Mouse (Mus musculus): ENCODE measurements at regions not wholly inside any gene's neighbourhood (a gene's known extent, or its start where the extent isn't known, plus 50 kb on each side); places are given as distances from the start of the nearest gene placed in this dataset.
"Not testable (repeated sequence)": the region's sequence is repeated elsewhere in the genome, so short reads cannot be mapped to it uniquely, and the experiment has no call there.

DNA sequence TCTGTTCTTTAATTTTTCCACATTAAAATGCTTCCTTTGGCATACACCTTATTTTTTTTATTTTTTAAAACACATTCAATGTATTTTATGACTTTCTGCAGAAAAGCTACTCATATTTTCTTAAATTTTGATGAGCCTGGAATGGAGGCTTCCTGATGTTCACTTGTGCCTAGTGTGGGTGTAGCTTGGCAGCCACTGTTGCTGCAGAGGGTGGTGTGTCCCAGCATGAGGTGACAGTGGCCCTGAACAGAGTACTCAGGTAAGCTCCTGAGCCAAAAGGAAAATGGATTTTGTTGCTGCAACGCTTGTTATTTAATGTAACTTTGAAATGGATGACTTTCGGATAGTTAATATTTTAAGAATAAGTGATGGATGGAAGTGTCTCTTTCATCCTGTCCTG, 170.6 kb downstream of the Eipr1 start:
- DNase-seq (ENCODE audit: low read depth, low spot score) = no peak

DNA sequence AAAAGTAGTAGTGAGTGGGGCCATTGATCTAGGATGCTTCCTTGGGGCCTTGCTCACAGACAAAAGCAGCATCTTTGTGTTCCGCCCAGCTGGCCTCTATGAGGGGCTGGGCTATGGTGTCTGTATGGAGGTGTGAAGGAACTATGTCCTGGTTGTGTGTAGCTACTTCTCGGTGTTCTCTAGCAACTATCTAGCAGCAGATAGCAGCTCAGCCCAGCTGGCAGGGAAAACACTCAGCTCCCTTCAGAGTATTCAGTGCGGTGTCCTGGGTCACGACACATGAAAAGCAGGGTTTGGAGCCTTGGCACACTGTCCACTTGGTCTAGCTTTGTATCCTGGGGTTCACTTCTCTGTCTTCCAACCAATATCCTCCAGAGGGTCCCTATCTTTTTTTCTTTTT, 173.6 kb downstream of the Eipr1 start:
- DNase-seq (ENCODE audit: low read depth, low spot score) = no peak

DNA sequence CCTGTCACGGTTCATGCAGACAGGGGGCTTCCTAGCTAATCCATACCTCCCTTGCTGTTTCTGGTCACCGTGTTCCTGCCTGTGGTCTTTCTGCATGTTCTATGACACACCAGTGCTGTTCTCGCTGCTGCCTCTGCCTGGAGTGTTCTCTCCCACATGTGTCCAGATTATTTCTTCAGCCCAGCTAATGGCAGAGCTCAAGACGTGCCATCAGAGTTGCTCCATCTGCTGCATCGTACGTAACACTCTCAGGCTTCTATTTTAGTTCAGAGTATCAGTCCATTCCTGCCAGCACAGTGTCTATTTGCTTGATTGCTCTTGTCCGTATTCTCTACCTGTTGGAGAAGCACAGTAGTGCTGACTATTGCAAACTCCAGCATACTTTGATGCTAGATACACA, 188.3 kb downstream of the Eipr1 start:
- no peak for DNase-seq (ENCODE audit: low read depth, low spot score)

DNA sequence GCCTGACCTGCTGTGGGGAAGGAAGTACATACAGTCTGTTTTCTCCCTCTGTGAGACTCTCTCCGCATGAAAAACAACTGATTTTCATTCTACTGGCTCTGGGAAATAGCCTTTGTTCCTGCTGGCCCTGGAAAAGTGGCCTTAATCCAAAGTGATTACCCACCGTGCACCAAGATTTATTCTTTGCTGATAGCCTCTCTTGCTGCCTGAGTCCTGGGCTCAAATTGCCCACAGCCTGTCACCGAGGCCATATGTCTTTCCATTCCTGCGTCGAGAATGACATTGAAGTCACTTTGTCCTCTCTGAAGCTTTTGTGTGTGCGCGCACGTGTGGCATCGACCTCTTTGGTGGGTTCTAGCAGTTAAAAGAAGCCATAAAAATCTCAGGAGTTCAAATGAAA, 197.3 kb downstream of the Eipr1 start:
- peak; percentile 5 for DNase-seq (ENCODE audit: low read depth, low spot score)

DNA sequence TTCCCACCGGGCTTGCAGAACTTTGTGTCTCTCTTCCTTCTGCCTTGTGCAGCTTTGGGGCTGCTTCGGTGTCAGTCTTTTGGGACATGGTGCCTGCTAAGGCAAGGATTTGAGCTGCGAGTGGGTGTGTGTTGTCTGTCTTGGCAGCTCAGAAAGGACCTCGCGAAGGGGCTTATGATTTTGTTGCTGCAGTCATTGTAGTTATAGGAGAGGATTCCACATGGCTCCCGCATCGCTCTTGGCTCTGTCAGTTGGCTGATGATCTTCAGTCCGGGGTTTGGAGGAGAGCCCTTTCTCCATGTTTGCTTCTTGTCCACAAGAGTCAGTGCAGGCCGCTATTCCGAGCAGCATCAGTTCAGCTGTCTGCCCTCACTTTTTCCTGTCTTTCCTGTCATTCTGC, 197.7 kb downstream of the Eipr1 start:
- DNase-seq (ENCODE audit: low read depth, low spot score) = no peak

DNA sequence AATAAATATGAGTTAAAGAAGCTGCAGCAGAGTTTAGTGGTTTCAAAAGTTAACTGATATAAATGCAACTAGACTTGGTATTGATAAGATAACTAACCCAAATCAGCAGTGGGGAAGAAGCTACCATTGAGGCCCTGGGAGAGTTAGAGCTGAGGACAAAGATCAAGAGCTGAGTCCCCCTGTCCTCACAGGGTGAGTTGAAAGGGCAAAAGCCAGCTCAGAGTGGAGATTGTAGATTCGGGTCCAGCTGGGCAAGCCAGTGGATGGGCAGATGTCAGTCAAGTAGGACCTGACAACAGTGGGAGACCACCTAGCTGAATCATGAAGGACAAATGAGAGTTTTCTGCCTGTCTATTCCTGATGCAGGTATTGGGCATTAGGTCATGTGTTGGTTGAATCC, 205.6 kb downstream of the Eipr1 start:
- no peak for DNase-seq (ENCODE audit: low read depth, low spot score)

DNA sequence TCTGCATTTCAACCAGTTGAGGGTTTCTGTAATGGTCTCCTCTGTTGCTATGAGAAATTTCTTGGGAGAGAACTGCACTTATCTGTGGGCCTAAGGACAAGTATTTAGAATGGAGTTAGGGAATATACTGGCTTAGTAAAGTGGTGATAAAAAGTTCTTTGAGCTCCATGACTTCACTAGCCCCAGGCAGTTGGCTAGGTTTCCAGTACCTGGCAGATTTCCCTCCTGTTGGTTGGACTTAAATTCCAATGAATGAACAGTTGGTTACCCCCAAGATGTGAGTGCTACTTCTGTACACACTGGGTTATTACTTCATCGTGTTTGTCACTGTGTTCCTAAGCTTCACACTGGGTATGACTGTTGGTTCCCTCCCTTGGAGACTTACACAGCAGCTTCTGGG, 207.1 kb downstream of the Eipr1 start:
- no peak for DNase-seq (ENCODE audit: low read depth, low spot score)

DNA sequence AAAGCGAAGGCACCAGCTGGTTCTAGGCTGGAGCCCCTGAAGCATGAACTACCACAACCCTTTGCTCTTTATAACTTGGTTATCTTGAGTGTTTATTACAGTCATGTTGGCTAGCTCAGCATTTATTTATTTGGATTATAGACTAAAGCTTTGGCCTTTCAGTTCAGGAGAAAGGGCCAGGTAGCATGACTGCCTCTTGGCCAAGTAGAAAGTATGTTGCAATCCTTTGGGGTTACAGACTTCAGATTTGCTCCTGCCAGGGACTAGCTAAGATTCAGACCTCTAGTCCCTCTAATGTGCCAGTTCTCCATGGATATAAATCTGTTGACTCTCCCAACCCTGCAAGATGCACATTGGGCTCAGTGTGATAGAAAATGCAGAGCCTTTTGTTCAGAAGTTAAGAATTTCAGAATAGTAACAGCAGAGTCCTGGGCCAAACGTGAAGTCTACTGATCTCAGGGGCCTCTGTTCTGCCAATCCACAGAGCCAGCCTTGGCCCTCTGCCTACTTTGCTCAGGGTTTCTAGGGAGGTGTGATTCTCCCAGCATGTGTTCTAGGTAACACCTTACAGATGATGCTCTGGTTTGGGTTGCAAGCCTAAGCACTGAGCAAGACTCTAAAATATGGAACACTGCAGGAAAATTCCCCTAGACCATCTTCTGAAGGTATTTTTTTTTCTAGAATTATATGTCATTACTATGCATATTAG, 218.2 kb downstream of the Eipr1 start:
- DNase-seq (ENCODE audit: low read depth, low spot score) = no peak

DNA sequence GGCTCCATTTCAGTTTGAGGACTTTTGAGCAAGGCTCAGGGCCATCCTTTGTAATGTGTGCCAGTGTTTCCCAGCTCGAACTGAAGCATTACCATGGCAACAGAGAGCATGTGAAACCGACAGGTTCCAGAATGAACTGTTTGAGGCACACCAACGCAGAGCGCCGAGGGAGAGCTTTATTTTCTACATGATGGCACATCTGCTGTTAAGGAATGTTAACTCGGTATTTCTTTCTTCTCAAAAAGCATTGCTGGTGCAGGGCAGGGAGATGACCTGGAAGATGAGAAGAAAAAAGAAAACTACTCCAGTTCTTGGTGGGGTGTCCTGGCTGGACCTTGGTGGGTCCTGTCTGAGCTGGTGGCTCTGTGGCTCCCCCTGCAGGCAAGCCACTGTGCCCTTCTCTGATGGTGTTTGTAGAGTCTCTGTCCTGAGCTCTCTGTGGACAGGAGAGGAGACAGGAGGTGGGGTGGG, 223.0 kb downstream of the Eipr1 start:
- DNase-seq (ENCODE audit: low read depth, low spot score) = no peak

DNA sequence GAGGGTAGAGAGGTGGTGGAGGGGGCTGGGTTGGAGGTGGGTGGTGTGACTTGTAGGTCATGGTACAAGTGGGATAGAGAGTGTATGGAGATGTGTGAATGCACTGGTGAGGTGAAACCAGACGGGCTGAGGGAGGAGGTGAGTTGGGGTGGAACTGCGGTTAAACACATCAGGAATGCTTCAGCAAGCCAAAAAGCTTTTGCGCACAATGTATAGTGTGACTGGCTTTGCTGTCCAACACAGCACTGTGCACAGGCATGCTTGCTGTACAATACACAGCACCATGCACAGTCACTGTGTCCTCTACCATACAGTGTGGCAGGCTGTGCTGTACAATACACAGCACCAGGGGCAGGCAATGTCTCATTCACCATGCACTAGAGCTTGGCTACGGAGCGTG, 223.6 kb downstream of the Eipr1 start:
- no peak for DNase-seq (ENCODE audit: low read depth, low spot score)

DNA sequence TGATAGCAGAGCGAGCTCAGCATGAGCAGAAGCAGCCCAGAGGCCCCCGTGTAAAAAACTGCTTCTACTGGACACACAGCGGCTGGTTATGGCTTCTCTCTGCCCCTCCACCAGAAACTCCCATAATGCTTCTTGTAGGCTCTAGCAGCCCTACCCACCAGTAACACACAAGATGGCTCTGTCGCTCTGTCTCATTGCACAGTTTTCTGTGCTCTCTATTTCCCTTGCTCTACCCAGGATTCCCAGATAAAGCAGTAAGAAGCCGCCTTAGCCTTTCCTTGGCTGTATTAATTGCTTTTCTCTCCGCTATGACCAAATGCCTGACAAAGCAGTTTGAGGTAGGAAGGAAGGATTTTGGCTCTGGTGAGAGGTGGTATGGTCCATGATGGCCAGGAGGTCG, 228.1 kb downstream of the Eipr1 start:
- no peak for DNase-seq (ENCODE audit: low read depth, low spot score)

DNA sequence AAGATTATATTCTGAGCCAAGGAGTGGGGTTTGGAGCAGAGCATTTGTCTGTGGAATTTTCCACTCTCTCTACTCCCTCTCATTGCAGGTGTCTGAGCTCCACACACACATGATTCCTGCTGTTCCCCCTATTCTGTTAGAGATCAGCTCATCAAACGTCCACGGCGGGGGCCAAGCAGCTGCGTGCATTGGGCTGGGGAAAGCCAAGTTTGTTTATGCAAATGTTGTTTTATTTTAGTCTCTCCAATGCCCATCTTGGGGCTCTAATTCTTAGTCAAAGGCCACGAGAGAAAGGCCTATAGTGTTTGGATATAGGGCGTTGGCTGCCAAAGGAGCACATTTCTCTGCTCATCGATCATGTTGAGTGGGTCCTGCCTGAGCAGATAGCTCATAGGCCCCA, 234.6 kb downstream of the Eipr1 start:
- DNase-seq (ENCODE audit: low read depth, low spot score) = no peak

DNA sequence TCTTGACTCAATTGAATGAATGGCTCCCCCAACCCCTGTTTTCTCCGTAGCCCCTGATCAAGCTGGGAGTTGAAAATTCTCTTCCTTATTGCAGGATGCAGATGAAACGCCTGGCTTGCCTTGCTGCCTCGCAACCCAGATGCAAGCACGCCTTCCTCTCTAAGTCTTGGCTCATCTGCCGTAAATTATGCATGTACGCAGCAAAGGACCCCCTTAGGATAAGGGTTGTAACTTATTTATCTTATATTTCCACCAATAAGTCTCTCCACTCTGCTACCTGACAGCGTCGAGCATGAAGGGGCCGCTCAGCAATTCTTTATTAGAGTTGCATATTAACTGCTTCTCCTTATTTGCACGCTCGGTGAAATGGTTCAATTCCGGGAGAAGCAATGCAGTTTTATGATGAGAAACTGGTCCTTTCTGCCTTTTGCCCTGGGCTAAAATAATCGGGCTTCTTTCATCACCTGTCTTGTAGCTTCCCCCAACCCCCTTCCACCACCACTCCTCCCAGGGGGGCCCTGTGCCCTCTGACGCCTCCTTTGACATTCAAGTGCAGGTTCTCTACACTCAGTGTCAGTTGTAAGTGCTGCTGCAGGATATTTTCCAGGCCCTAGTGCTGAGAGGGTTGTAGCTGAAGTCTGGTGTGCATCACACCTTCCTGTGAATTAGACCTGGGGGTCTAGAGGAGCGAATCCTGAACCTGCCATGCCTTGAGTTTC, 246.0 kb downstream of the Eipr1 start:
- peak; percentile 45 for DNase-seq (ENCODE audit: low read depth, low spot score)

DNA sequence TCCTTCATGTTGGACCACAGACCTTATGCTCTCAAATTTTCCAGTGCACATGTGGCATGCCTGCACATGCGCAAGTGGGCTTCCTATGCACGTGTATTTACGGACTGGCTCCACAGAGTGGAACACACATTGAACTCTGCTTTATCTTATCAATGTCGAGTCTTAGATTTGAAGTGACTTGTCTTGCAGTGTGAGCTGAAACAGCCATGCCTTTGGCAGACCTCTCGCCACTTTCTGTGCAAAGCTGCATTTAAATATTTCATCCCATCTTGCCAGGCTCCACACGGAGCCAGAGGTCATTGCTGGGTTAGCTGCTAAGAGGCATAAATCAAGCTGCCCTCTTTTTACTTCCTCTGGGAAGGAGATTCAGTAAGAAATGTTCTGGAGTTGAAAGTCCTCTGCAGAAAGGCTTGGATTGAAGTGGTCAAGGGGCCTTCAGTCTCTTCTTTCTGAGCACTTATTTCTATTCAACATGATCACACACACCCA, 248.4 kb downstream of the Eipr1 start:
- DNase-seq (ENCODE audit: low read depth, low spot score) = peak; percentile 28

DNA sequence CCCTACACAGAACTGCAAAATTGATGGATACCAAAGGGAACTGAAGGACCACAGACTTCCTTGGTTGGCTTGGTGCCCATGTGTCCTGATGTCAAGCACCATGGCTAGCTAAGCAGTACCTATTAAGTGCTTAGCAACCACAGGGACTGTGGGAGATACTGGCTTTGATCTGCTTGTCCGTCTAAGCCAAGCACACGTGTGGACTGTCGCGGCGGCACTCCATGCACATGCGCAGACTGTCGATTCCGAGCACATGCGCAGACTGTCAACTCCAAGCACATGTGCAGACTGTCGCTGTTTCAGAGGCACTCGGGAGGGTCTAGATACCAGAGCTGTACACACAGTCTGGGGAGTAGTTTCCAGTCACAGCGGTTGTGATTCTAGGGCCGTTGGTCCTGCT, 252.9 kb downstream of the Eipr1 start:
- DNase-seq (ENCODE audit: low read depth, low spot score) = no peak

DNA sequence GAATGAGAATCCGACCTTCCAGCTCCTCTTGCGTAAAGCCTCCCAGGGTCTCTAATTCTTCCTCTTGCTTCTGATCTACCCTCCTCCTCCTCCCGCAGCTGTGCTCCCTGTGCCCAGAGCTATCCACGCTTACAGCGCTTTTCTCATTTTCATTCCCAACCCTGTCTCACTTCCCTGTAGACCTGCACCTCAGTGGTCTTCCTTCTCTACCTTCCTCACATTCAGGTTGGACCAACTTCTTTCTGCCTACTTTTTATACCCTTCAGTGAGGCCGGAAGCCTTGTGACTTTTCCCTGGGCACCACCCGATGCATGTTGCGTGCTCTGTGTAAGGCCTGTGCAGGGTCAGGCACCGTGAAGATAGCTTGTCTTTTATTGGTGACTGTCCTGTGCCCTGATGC, 263.0 kb downstream of the Eipr1 start:
- no peak for DNase-seq (ENCODE audit: low read depth, low spot score)

DNA sequence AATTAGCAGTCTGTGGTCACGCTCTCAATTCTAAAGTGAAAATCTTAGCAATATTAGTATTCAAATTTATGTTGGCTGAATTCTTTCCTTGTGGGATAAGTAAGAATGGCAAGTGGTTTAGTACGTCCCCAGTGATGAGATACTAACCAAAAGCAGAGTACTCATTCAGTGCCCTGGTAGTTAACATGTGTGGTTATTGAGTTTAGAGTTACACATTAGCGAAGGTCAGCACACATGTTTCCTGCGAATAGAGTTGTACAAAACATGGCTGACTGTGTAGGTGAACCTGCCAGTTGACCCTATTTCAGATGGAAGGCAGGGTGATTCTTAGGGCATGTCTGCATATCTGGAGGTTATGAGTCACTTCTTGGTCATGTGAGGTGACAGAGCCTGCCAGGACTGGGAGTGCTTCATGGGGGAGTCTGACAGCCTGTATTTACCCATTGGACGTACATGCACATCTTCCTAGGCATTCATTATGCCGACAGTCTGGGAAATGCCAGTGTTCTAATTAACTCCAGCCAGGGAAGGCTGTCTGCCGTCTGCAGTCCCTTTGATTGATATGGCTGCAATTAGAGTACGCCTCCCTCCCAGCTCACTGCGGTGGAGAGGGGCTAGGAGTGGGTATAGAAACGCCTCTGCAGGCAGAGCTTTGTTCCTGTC, 263.7 kb downstream of the Eipr1 start:
- peak; percentile 37 for DNase-seq (ENCODE audit: low read depth, low spot score)

DNA sequence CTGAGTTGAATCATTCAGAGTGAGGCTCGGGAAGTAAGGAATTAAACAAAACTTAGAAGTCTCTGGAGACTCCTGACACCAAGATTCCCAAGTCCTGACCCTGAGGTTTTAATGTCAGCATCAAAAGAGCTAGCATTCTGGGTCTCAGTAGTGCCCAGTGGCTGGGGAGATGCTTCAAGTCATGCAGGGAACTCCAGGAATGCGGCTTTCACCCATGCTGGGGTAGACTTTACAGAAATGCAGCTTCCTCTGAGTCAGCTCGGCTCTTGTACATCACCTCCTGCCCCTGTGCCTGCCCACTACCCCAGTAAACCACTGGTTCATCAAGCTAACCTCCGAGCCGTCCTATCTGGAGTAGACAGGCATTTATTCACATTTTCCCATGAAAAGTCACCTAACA, 269.5 kb downstream of the Eipr1 start:
- DNase-seq (ENCODE audit: low read depth, low spot score) = no peak

DNA sequence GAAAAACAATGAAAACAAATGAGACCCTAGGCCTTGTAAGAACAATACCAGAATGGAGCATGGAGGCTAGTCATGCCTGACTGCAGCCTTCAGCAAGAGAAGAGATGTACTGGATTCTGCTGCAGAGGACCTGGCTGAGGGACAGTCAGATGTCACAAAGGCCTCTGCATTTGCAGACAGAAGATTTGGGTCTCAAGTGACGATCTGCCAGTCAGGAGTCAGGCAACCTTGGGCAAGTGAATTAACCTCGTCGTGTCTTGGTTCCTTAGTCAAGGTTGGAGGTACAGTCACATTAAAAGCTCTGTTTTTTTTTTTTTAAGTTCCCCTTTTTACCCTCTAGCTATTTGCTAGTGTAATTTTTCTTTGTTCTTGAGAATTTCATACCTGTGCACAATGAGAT, 276.6 kb downstream of the Eipr1 start:
- DNase-seq (ENCODE audit: low read depth, low spot score) = no peak

DNA sequence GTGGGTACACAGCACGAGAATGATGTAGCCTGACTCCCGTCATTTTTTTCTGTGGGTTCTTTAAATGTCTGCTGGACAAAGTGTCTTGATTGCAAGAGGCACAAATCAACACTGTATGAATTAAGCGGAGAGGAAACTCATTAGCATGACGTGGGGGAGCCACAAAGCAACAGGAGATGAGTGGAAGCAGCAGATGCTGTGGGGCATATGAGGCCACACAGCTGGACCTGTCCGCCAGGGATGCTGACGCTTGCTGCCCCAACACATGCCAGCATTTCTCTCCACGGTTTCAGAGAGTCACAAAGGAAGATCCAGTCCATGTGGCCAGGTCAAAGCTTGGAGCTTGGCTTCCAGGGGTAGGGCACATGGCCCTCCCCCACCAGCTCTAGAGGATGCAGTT, 277.9 kb downstream of the Eipr1 start:
- DNase-seq (ENCODE audit: low read depth, low spot score) = no peak

DNA sequence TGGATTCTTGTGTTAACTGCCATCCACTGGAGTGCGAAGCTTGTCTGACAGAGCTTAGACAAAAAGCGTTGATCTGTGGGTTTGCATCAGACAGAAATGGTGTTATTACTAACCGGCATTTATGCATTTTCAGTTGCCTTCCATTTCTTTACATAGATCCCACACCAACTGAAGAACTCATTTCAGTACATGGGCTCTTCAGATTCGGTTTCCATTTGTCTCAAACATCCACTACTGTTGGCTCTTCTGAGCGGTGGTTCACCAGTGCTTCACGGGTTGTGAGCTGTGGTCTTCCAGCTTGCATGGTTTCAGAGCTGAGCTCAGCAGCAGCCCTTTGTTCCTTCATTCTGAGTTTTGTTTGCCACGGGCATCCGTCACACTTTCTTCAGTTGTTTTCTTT, 294.4 kb downstream of the Eipr1 start:
- no peak for DNase-seq (ENCODE audit: low read depth, low spot score)

DNA sequence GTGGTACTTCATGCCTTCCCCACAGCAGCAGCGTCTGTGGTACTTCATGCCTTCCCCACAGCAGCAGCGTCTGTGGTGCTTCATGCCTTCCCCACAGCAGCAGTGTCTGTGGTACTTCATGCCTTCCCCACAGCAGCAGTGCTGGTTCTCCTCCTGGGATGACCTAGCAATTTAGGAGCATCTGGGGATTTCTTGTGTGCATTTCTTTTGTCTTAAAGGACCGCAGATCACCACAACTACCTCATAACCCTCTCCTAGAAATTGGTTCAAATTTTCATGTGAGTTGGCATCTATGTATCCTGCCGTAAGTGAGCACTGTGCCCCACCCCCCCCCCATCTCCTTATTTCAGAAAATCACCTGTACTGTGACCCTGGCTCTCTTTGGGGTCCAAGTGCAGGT, 297.0 kb downstream of the Eipr1 start:
- DNase-seq (ENCODE audit: low read depth, low spot score) = not testable (repeated sequence)

DNA sequence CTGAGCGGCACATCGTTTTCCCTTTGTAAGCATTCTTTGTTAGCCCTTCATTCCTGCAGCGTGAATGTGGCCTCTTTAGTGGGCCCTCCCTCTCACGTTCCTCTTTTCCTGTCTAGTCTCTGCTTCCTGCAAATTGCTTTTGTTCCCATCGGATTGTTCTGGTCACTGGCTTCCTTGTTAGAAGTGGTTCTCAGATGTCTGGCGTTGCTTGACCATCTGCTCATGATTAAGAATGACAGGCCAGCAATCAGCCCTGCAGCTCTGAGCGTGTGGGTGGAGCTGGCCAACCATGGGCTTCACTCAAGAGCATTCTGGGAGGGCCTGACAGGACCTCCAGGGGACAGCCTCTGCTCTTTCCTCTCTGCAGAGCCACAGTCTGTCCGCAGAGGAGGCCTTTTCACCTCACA, 297.5 kb downstream of the Eipr1 start:
- peak; percentile 80 for DNase-seq (ENCODE audit: low read depth, low spot score)
